ENCODE assay signal across 9 mouse cellular contexts in the genomic region with DNA sequence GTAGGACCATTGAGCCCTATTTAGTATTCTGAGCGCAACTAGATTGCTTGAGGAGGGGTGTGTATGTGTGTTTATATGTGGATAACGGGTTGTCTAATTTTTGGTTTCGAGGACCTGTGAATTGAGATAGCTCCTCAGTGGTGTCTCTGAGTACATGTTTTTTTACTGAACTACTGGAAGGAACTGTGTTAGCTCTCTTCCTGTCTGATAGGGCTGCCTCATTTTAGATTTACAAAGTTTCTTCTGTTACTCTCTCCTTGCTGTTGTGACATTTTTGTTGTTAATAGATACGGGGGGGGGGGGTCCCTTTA. TPM values are rescaled to one million over a fixed set of nuclear protein-coding genes. Genes with fewer than 3 reads are reported as not detected.
DNase-seq lines count a peak whose midpoint lies in the region; ATAC-seq and TF ChIP-seq lines count a peak whose summit lies in the region.
"Had no signal": no experiment of that assay in that cellular context is flagged by ENCODE, and none has a peak within 500 bp of the region (broad histone marks: within the 10 kb centered on the region; RNA-seq: fewer than 3 reads in every experiment).

No protein-coding gene starts in this region.

- no peak for TF ChIP-seq EP300 in lung, postnatal 0 days (IDR thresholded peaks at IDR 0.05)

- no peaks in the 10 kb centered on the region for H3K9me3 ChIP-seq in lung, postnatal 0 days (ENCODE audit: low read length)
- no peaks in the 10 kb centered on the region for H3K9me3 ChIP-seq in limb, embryonic 13.5 days
- H3K9me3 ChIP-seq in stomach, embryonic 15.5 days = no peaks in the 10 kb centered on the region

- 39% methylated on average over 4 of the region's 4 CpGs for WGBS in lung, postnatal 0 days
- 39% methylated on average over 4 of the region's 4 CpGs for WGBS in lung, adult 2 months
- WGBS in limb, embryonic 13.5 days = 62% methylated on average over 4 of the region's 4 CpGs
- WGBS in stomach, embryonic 15.5 days = 52% methylated on average over 4 of the region's 4 CpGs

- H3K9ac ChIP-seq in lung, postnatal 0 days (replicated peaks; ENCODE audit: low read depth) = peak overlapping the region; percentile 98; the same call in 1 of the 2 replicates
- peak overlapping the region; percentile 97 for H3K9ac ChIP-seq in limb, embryonic 13.5 days
- H3K9ac ChIP-seq in stomach, embryonic 15.5 days = peak overlapping the region; percentile 98; the same call in 1 of the 2 replicates

- H3K4me1 ChIP-seq in lung, postnatal 0 days (ENCODE audit: insufficient read depth, low read depth, low read length) = peaks cover 3% of the 10 kb centered on the region; the same call in 1 of the 2 replicates
- H3K4me1 ChIP-seq in lung, adult 2 months (ENCODE audit: control insufficient read depth, insufficient read depth, low read length) = no peaks in the 10 kb centered on the region
- no peaks in the 10 kb centered on the region for H3K4me1 ChIP-seq in embryonic fibroblast, embryonic 13.5 days (ENCODE audit: control insufficient read depth, insufficient read depth, low read length)
- peaks cover 9% of the 10 kb centered on the region for H3K4me1 ChIP-seq in limb, embryonic 13.5 days
- H3K4me1 ChIP-seq in stomach, embryonic 15.5 days = peaks cover 10% of the 10 kb centered on the region; the same call in 1 of the 2 replicates

- TF ChIP-seq CTCF in lung, postnatal 0 days (IDR thresholded peaks at IDR 0.05) = no peak
- TF ChIP-seq CTCF in lung, adult 2 months (IDR thresholded peaks at IDR 0.05; ENCODE audit: insufficient read depth, low read length) = no peak
- no peak for TF ChIP-seq CTCF in embryonic fibroblast, embryonic 13.5 days (IDR thresholded peaks at IDR 0.05; ENCODE audit: borderline replicate concordance, insufficient read depth, low read length)

- H3K36me3 ChIP-seq in lung, postnatal 0 days (ENCODE audit: insufficient read depth, low read length) = peaks cover 18% of the 10 kb centered on the region; the same call in 1 of the 2 replicates
- H3K36me3 ChIP-seq in limb, embryonic 13.5 days = peaks cover 19% of the 10 kb centered on the region
- H3K36me3 ChIP-seq in stomach, embryonic 15.5 days = peaks cover 11% of the 10 kb centered on the region

- no peak for ATAC-seq in lung, postnatal 0 days
- no peak for ATAC-seq in limb, embryonic 13.5 days (ENCODE audit: low FRiP score, low read depth)
- no peak for ATAC-seq in stomach, embryonic 15.5 days (ENCODE audit: insufficient read depth, low FRiP score, low read depth)

- TF ChIP-seq POLR2A in lung, adult 2 months (IDR thresholded peaks at IDR 0.05; ENCODE audit: borderline replicate concordance, extremely low read depth, low read depth, low read length) = no peak
- TF ChIP-seq POLR2A in embryonic fibroblast, embryonic 13.5 days (IDR thresholded peaks at IDR 0.05; ENCODE audit: low read depth, low read length) = no peak

- DNase-seq in lung, postnatal 0 days (ENCODE audit: low spot score) = no peak
- DNase-seq in lung, adult 2 months = no peak
- no peak for DNase-seq in right cerebral cortex, postnatal 10 days (ENCODE audit: low spot score in 2 of 2)
- no peak for DNase-seq in cerebellum, postnatal 36 days
- no peak for DNase-seq in cerebellum, adult 18-20 months
- DNase-seq: cerebellum, adult 11 months had no signal

- peak overlapping the region; percentile 98 for H3K4me3 ChIP-seq in lung, postnatal 0 days (ENCODE audit: low read depth, low read length)
- no peak overlapping the region for H3K4me3 ChIP-seq in lung, adult 2 months (replicated peaks; ENCODE audit: extremely low read depth, low read depth, low read length)
- peak overlapping the region; percentile 97 for H3K4me3 ChIP-seq in embryonic fibroblast, embryonic 13.5 days (ENCODE audit: insufficient read depth, low read length)
- peak overlapping the region; percentile 87 for H3K4me3 ChIP-seq in limb, embryonic 13.5 days
- H3K4me3 ChIP-seq in stomach, embryonic 15.5 days (replicated peaks) = peak overlapping the region; percentile 93

- 0 out of 2 replicates have a peak, but pooled peaks cover 3% of the 10 kb centered on the region for H3K27me3 ChIP-seq in lung, postnatal 0 days (replicated peaks; ENCODE audit: insufficient read depth, low read length)
- H3K27me3 ChIP-seq in limb, embryonic 13.5 days = peaks cover 12% of the 10 kb centered on the region; the same call in 1 of the 2 replicates
- H3K27me3 ChIP-seq in stomach, embryonic 15.5 days (replicated peaks) = peaks cover 3% of the 10 kb centered on the region; the same call in 1 of the 2 replicates

- no peak overlapping the region for H3K27ac ChIP-seq in lung, postnatal 0 days (ENCODE audit: low read length)
- H3K27ac ChIP-seq in embryonic fibroblast, embryonic 13.5 days (ENCODE audit: insufficient read depth, low read length) = no peak overlapping the region
- no peak overlapping the region for H3K27ac ChIP-seq in limb, embryonic 13.5 days
- H3K27ac ChIP-seq in stomach, embryonic 15.5 days = no peak overlapping the region

- peak overlapping the region; percentile 84 for H3K4me2 ChIP-seq in lung, postnatal 0 days (replicated peaks; ENCODE audit: low read depth, low read length)
- peak overlapping the region; percentile 95 for H3K4me2 ChIP-seq in limb, embryonic 13.5 days (replicated peaks)
- H3K4me2 ChIP-seq in stomach, embryonic 15.5 days = peak overlapping the region; percentile 87

RNA-seq across cellular contexts. Expression of a gene that starts 1.1 kb away (rescaled TPM):
- 170 and 180 TPM in 2 replicates for polyA plus RNA-seq in lung, postnatal 0 days (2015; fragmentation: Nextera tagmentation; extraction: Ambion mirVana)
- 44.8 and 59.1 TPM in 2 replicates for polyA plus RNA-seq in lung, adult 2 months (2012; rRNA removed)
- polyA plus RNA-seq in embryonic fibroblast, embryonic 13.5 days (2011; ENCODE audit: insufficient read length, low read depth, missing spikeins) = 131 and 150 TPM in 2 replicates
- 220 and 230 TPM in 2 replicates for polyA plus RNA-seq in limb, embryonic 13.5 days (2015; fragmentation: Nextera tagmentation; extraction: Ambion mirVana)
- polyA plus RNA-seq in stomach, embryonic 15.5 days (2015; fragmentation: Nextera tagmentation; extraction: Ambion mirVana) = 175 and 178 TPM in 2 replicates

RNA-seq across cellular contexts. Expression of a gene that starts 42.4 kb away (rescaled TPM):
- 0.07 TPM in 1 of 2 replicates, not detected in the other for polyA plus RNA-seq in lung, postnatal 0 days (2015; fragmentation: Nextera tagmentation; extraction: Ambion mirVana)
- 0.36 TPM in 1 of 2 replicates, not detected in the other for polyA plus RNA-seq in lung, adult 2 months (2012; rRNA removed)
- polyA plus RNA-seq in embryonic fibroblast, embryonic 13.5 days (2011; ENCODE audit: insufficient read length, low read depth, missing spikeins) = not detected in 2 replicates
- 0.20 and 0.23 TPM in 2 replicates for polyA plus RNA-seq in limb, embryonic 13.5 days (2015; fragmentation: Nextera tagmentation; extraction: Ambion mirVana)
- 28.3 and 35.1 TPM in 2 replicates for polyA plus RNA-seq in stomach, embryonic 15.5 days (2015; fragmentation: Nextera tagmentation; extraction: Ambion mirVana)

RNA-seq across cellular contexts. Expression of a gene that starts 45.2 kb away (rescaled TPM):
- not detected in 2 replicates for polyA plus RNA-seq in lung, postnatal 0 days (2015; fragmentation: Nextera tagmentation; extraction: Ambion mirVana)
- not detected in 2 replicates for polyA plus RNA-seq in lung, adult 2 months (2012; rRNA removed)
- not detected in 2 replicates for polyA plus RNA-seq in embryonic fibroblast, embryonic 13.5 days (2011; ENCODE audit: insufficient read length, low read depth, missing spikeins)
- polyA plus RNA-seq in limb, embryonic 13.5 days (2015; fragmentation: Nextera tagmentation; extraction: Ambion mirVana) = not detected in 2 replicates
- not detected in 2 replicates for polyA plus RNA-seq in stomach, embryonic 15.5 days (2015; fragmentation: Nextera tagmentation; extraction: Ambion mirVana)

Comparison
In these comparisons a context has a peak if more than half of its experiments do, and no peak if none do; other contexts are left out.
1. RNA of a gene that starts 42.4 kb away (polyA plus RNA-seq): 28.3 to 35.1 TPM in stomach, embryonic 15.5 days; 0.20 to 0.23 TPM in limb, embryonic 13.5 days, 0.07 TPM in lung, postnatal 0 days, 0.36 TPM in lung, adult 2 months and not detected in embryonic fibroblast, embryonic 13.5 days; every median in the first group is over 10 times any median in the second.
2. Peak in every context shown above with its lines, with median percentiles within 50 percentile points of each other: H3K4me2 ChIP-seq and H3K9ac ChIP-seq.